Mouse (Mus musculus) heart, embryonic 14.5 days (tissue): Measurements from ENCODE around the gene Nrxn3. TPM values are rescaled to one million over a fixed set of nuclear protein-coding genes. Genes with fewer than 3 reads are reported as not detected.

Experiments
- ATAC-seq: fragments of 200-750 bp; cut with Nextera tagmentation; 2 replicates; pipeline ENCODE4 v1.8.0; 2017; ENCODE audit warnings: low read depth, moderate TSS enrichment; ENCODE audit not compliant: insufficient number of reproducible peaks, insufficient read depth, low FRiP score
- H3K27ac ChIP-seq, 2 experiments: fragments of 200-500 bp in 1 of 2; fragments of 300-500 bp in 1 of 2; sonication (generic) in 1 of 2; replicated peaks in 1 of 2; 2 replicates each; pipeline ENCODE4 v1.5.1; 2012 to 2014; ENCODE audit warnings: low read depth in 2 of 2, low read length in 2 of 2, control low read depth in 1 of 2, mild to moderate bottlenecking in 1 of 2, mixed read lengths in 1 of 2; ENCODE audit not compliant: control insufficient read depth in 1 of 2, insufficient read depth in 1 of 2
- H3K27me3 ChIP-seq: fragments of 300-500 bp; sonication (generic); 2 replicates; pipeline ENCODE4 v1.6.1; 2014; ENCODE audit warnings: mild to moderate bottlenecking, low read length, control low read depth; ENCODE audit not compliant: control insufficient read depth, insufficient read depth
- H3K36me3 ChIP-seq: fragments of 300-500 bp; sonication (generic); 2 replicates; pipeline ENCODE4 v1.6.1; 2014; ENCODE audit warnings: mild to moderate bottlenecking, control low read depth, low read length, mixed read lengths; ENCODE audit not compliant: control insufficient read depth, insufficient read depth
- H3K4me1 ChIP-seq, 2 experiments: fragments of 200-500 bp in 1 of 2; fragments of 300-500 bp in 1 of 2; sonication (generic) in 1 of 2; 2 replicates each; pipeline ENCODE4 v1.6.1; 2012 to 2014; ENCODE audit warnings: low read length in 2 of 2, control low read depth in 1 of 2, mixed read lengths in 1 of 2; ENCODE audit not compliant: control insufficient read depth in 2 of 2, insufficient read depth in 2 of 2
- H3K4me2 ChIP-seq: fragments of 300-500 bp; sonication (generic); 2 replicates; pipeline ENCODE4 v1.6.1; 2014; ENCODE audit warnings: mild to moderate bottlenecking, low read length
- H3K4me3 ChIP-seq, 2 experiments: fragments of 200-500 bp in 1 of 2; fragments of 300-500 bp in 1 of 2; sonication (generic) in 1 of 2; 2 replicates each; pipeline ENCODE4 v1.5.1; 2012 to 2014; ENCODE audit warnings: low read length in 2 of 2, mild to moderate bottlenecking in 2 of 2, control low read depth in 1 of 2, low read depth in 1 of 2, moderate library complexity in 1 of 2; ENCODE audit not compliant: control insufficient read depth in 1 of 2, insufficient read depth in 1 of 2
- H3K9ac ChIP-seq: fragments of 300-500 bp; sonication (generic); 2 replicates; pipeline ENCODE4 v1.6.1; 2014; ENCODE audit warnings: mild to moderate bottlenecking, low read length
- H3K9me3 ChIP-seq: fragments of 300-500 bp; sonication (generic); 2 replicates; pipeline ENCODE4 v1.6.1; 2016; ENCODE audit warnings: low read length, control low read depth; ENCODE audit not compliant: control insufficient read depth
- WGBS: fragments of 180-500 bp; shearing (Covaris S2); extraction: QIAGEN DNeasy Blood & Tissue Kit; methylation state at CpG from one replicate; pipeline ENCODE4 v1.1.7; 2014; 5-methylcytosine and 5-hydroxymethylcytosine counted together
- polyA plus RNA-seq: library from polyadenylated mRNA; unstranded; fragments of >200 nt; fragmentation: Nextera tagmentation; extraction: Ambion mirVana; gene quantifications from 2 replicates; pipeline ENCODE4 v1.2.1, GENCODE M21; 2014

Nrxn3 gene
- polyA plus RNA-seq, 1 experiment from 2014 or later: 1.7 TPM

DNA sequence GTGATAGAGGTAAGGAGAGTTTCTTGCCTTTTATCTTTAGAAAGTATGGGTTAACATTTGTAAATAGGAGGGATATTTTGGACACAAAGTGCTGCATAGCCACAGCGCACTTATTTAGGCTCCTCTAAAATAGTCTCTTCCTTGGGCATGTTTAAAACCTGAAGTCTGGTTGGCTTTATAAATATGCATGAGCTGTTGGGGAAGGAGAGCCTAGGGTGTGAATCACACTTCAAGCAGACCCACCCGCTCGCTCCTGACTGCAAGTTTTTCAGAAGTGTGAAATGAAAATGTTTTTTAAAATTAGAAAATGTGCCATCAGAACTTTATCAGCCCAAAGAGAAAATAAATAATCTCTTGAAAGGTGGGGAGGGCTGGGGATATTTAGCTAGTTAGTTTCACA, 1001.4 kb downstream of the Nrxn3 start:
- H3K9ac ChIP-seq: no peak overlapping the region
- peaks cover 0 to 3% of the 10 kb centered on the region in 2 experiments; a peak in 1 of 4 replicates for H3K4me1 ChIP-seq
- H3K4me2 ChIP-seq: no peak overlapping the region
- no peaks in the 10 kb centered on the region for H3K27me3 ChIP-seq
- no peaks in the 10 kb centered on the region for H3K36me3 ChIP-seq
- no peak for ATAC-seq
- H3K9me3 ChIP-seq: no peaks in the 10 kb centered on the region; the same call in 1 of the 2 replicates
- 47% methylated on average over 3 of the region's 3 CpGs for WGBS
- no peak overlapping the region for H3K27ac ChIP-seq
- H3K4me3 ChIP-seq: no peak overlapping the region

GRCm38 (mm10) chr12:89742326-89742725, 1019.6 kb downstream of the Nrxn3 start:
- Histone ChIP-seq H3K27ac (no peak overlapping the region), H3K36me3 (no peaks in the 10 kb centered on the region), H3K4me3 (no peak overlapping the region), H3K9ac (no peak overlapping the region), H3K27me3 (no peaks in the 10 kb centered on the region), H3K4me2 (no peak overlapping the region), H3K9me3 (no peaks in the 10 kb centered on the region), H3K4me1 (no peaks in the 10 kb centered on the region)
- 61% methylated on average over 1 of the region's 1 CpGs for WGBS
- no peak for ATAC-seq

GRCm38 (mm10) chr12:89742796-89743195, 1020.1 kb downstream of the Nrxn3 start:
- WGBS: 69% methylated on average over 2 of the region's 2 CpGs
- ATAC-seq: no peak
- Histone ChIP-seq H3K4me1 (no peaks in the 10 kb centered on the region), H3K27ac (no peak overlapping the region), H3K4me2 (no peak overlapping the region), H3K36me3 (no peaks in the 10 kb centered on the region), H3K9ac (no peak overlapping the region), H3K9me3 (no peaks in the 10 kb centered on the region), H3K27me3 (no peaks in the 10 kb centered on the region), H3K4me3 (no peak overlapping the region)

- WGBS: 32% methylated on average over 10 of the region's 10 CpGs
- no peaks in the 10 kb centered on the region for H3K27me3 ChIP-seq
- H3K9me3 ChIP-seq: no peaks in the 10 kb centered on the region
- H3K4me1 ChIP-seq: 0 out of 4 replicates have a peak, but pooled peaks cover 0 to 2% of the 10 kb centered on the region in 2 experiments
- no peak overlapping the region for H3K4me2 ChIP-seq
- H3K36me3 ChIP-seq: no peaks in the 10 kb centered on the region
- no peak for ATAC-seq
- no peak overlapping the region for H3K4me3 ChIP-seq
- no peak overlapping the region for H3K27ac ChIP-seq
- no peak overlapping the region for H3K9ac ChIP-seq
These were observed 1041.8 kb downstream of the Nrxn3 start for GRCm38 (mm10) chr12:89764191-89765082.

GRCm38 (mm10) chr12:89765179-89765578, 1042.5 kb downstream of the Nrxn3 start:
- Histone ChIP-seq H3K4me3 (no peak overlapping the region), H3K27me3 (no peaks in the 10 kb centered on the region), H3K9ac (no peak overlapping the region), H3K27ac (no peak overlapping the region), H3K4me1 (0 out of 4 replicates have a peak, but pooled peaks cover 0 to 2% of the 10 kb centered on the region in 2 experiments), H3K4me2 (no peak overlapping the region), H3K9me3 (no peaks in the 10 kb centered on the region), H3K36me3 (no peaks in the 10 kb centered on the region)
- 80% methylated on average over 2 of the region's 2 CpGs for WGBS
- no peak for ATAC-seq

DNA sequence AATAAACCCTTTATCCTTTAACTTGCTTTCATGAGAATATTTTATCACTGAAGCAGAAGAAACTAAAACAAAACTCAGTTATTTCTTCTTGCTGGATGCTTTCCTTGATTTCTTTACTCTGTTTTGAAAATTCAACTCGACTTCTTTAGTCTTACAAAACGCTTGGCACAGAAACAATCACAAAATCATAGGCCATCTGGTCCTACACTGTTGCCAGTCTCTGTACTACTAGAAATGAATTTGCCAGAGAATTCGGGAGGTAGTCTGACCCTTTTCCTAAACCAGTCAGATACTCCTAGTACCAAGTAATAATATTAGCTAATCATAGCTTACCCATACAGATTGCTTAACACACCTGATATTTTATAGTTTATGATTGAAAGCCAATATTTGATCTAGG, 1066.1 kb downstream of the Nrxn3 start:
- Histone ChIP-seq H3K9me3 (no peaks in the 10 kb centered on the region), H3K27ac (no peak overlapping the region), H3K9ac (no peak overlapping the region), H3K4me3 (no peak overlapping the region), H3K36me3 (no peaks in the 10 kb centered on the region), H3K27me3 (no peaks in the 10 kb centered on the region), H3K4me1 (no peaks in the 10 kb centered on the region), H3K4me2 (no peak overlapping the region)
- no peak for ATAC-seq
- whole genome bisulfite sequencing: 71% methylated on average over 3 of the region's 3 CpGs

- Histone ChIP-seq H3K4me1 (no peaks in the 10 kb centered on the region), H3K4me2 (no peak overlapping the region), H3K9ac (no peak overlapping the region), H3K4me3 (no peak overlapping the region), H3K27ac (no peak overlapping the region), H3K27me3 (no peaks in the 10 kb centered on the region), H3K9me3 (no peaks in the 10 kb centered on the region), H3K36me3 (no peaks in the 10 kb centered on the region)
- no peak for ATAC-seq
- WGBS: 73% methylated on average over 1 of the region's 1 CpGs
These were observed 1067.3 kb downstream of the Nrxn3 start for GRCm38 (mm10) chr12:89789981-89790380.
